Mouse (Mus musculus) kidney, adult 2 months (tissue): Measurements from ENCODE around the gene Exoc3l. TPM values are rescaled to one million over a fixed set of nuclear protein-coding genes. Genes with fewer than 3 reads are reported as not detected.

Source experiments
- DNase-seq: peaks from one replicate; pipeline ENCODE4 v3.0.0; 2021
- H3K27ac ChIP-seq: fragments of 200-500 bp; 2 replicates; pipeline ENCODE4 v1.5.1; 2012; ENCODE audit warnings: low read depth, low read length, control low read depth, inconsistent platforms; ENCODE audit not compliant: insufficient read depth
- H3K27me3 ChIP-seq: fragments of 200-500 bp; replicated peaks from 2 replicates; pipeline ENCODE4 v1.6.1; 2012; ENCODE audit warnings: mild to moderate bottlenecking, moderate library complexity, low read length, inconsistent platforms; ENCODE audit not compliant: control insufficient read depth, insufficient read depth
- H3K36me3 ChIP-seq: fragments of 200-500 bp; 2 replicates; pipeline ENCODE4 v1.6.1; 2012; ENCODE audit warnings: mild to moderate bottlenecking, moderate library complexity, low read length, inconsistent platforms; ENCODE audit not compliant: control insufficient read depth, insufficient read depth
- H3K4me1 ChIP-seq: fragments of 200-500 bp; 2 replicates; pipeline ENCODE4 v1.6.1; 2011; ENCODE audit warnings: low read length; ENCODE audit not compliant: control insufficient read depth, insufficient read depth
- H3K4me3 ChIP-seq: fragments of 200-500 bp; 2 replicates; pipeline ENCODE4 v1.5.1; 2011; ENCODE audit warnings: mild to moderate bottlenecking, low read depth, low read length, control low read depth; ENCODE audit not compliant: insufficient read depth
- CTCF ChIP-seq: fragments of 200-500 bp; conservative IDR thresholded peaks from 2 replicates; pipeline ENCODE4 v1.5.1; 2011; ENCODE audit warnings: low read depth, mild to moderate bottlenecking, control low read depth, low read length, moderate library complexity, mixed read lengths; ENCODE audit not compliant: insufficient read depth, insufficient read length
- POLR2A ChIP-seq: fragments of 200-500 bp; IDR thresholded peaks from one replicate; pipeline ENCODE4 v1.6.1; 2011; ENCODE audit warnings: low read depth, low read length, control low read depth
- WGBS: fragments of 180-500 bp; shearing (Covaris S2); methylation state at CpG from one replicate; pipeline ENCODE4 v1.1.7; 2018; 5-methylcytosine and 5-hydroxymethylcytosine counted together
- polyA plus RNA-seq: library from polyadenylated mRNA; depleted of rRNA; stranded (reverse); fragments of >200 nt; gene quantifications from 2 replicates; pipeline ENCODE4 v1.2.3, GENCODE M21; 2012

The Exoc3l gene
- polyA plus RNA-seq, 1 experiment = 11.7 TPM

DNA sequence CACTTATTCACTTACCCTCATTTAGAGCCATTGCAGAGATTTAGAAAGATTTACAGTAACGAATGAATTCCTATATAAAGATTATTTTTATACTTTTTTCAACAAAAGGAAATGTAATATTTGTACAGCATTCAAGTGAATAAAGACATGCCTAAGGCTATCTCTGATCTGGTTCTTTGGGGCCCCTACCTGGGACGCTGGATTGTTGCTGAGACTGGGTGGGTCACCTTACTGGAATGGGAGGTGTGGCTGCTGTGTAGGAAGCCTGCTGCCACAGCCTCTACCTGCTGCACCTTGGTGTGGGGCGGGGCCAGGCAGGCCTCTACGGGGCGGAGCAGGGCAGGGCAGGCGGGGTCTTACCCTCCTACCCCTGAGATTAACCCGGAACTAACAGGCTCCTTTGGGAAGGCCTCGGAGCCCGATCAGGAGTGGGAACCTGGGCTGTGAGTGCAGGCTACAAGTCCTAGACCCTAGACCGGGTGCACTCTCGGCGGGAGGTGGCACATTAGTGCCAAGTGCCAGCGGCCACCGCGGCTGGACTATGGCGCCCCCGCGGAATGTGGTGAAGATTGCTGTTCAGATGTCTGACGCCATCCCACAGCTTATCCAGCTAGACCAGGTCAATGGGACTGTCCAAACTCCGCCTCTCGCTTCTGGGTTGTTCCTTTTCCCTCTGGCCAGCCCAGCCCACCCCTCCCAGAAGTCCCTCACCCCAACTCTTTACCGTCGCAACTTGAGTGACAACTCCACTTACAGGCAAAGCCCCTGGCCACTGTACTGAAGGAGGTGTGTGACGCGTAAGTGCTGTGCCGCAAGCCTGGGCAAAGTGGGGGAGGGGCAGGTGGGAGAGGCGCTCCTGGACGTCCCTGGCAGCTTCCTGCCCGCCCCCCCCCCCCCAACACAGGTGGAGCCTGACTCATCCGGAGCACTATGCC, 9.6 kb upstream of the Exoc3l start, which contains the start of gene Elmo3:
Gene Elmo3 (plus strand): TSS at position 391 of the 935 bp plus-strand sequence.
- peak within 1 kb of the TSS; percentile 60 for H3K27ac ChIP-seq
- peak; percentile 77 for TF ChIP-seq POLR2A
- TF ChIP-seq CTCF = 0 out of 2 replicates have a peak, but pooled peaks have one; percentile 4
- H3K4me1 ChIP-seq = peaks cover 9% of the 10 kb centered on the region; the same call in 1 of the 2 replicates
- DNase-seq = peak; percentile 93
- H3K4me3 ChIP-seq = peak within 1 kb of the TSS; percentile 66
- 6% methylated on average over 27 of the region's 30 CpGs for WGBS
- H3K36me3 ChIP-seq = no peaks in the 10 kb centered on the region; the same call in 1 of the 2 replicates
- no peaks in the 10 kb centered on the region for H3K27me3 ChIP-seq

GRCm38 (mm10) chr8:105304325-105305210, 8.7 kb upstream of the Exoc3l start:
- no peak for TF ChIP-seq CTCF
- Histone ChIP-seq H3K4me1 (peaks cover 9% of the 10 kb centered on the region; the same call in 1 of the 2 replicates), H3K36me3 (no peaks in the 10 kb centered on the region; the same call in none of the 2 replicates), H3K27me3 (no peaks in the 10 kb centered on the region), H3K4me3 (no peak overlapping the region), H3K27ac (no peak overlapping the region)
- DNase-seq = no peak
- 55% methylated on average over 9 of the region's 9 CpGs for WGBS

GRCm38 (mm10) chr8:105303874-105304273, 8.0 kb upstream of the Exoc3l start:
- TF ChIP-seq POLR2A (no peak), CTCF (no peak)
- no peaks in the 10 kb centered on the region; the same call in none of the 2 replicates for H3K36me3 ChIP-seq
- no peak for DNase-seq
- H3K27ac ChIP-seq = no peak overlapping the region
- H3K4me3 ChIP-seq = no peak overlapping the region
- no peaks in the 10 kb centered on the region for H3K27me3 ChIP-seq
- H3K4me1 ChIP-seq = peaks cover 9% of the 10 kb centered on the region; the same call in 1 of the 2 replicates
- 59% methylated on average over 9 of the region's 9 CpGs for WGBS

DNA sequence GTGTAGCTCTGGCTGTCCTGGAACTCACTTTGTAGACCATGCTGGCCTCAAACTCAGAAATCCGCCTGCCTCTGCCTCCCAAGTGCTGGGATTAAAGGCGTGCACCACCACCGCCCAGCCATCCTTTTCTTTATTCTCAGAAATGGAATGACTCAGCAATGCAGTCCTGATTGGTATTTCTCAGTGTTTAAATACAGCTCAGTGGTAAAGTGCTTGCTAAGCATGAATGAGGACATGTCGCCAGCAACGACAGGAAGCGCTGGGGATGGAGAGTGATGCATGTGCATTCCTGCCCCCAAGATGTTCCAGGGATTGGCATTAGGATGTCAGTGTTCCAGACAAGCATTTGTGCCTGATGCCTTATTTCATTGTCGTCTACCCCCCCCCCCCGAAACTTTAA, 7.5 kb upstream of the Exoc3l start:
- Histone ChIP-seq H3K27me3 (no peaks in the 10 kb centered on the region), H3K4me3 (no peak overlapping the region), H3K27ac (no peak overlapping the region), H3K36me3 (no peaks in the 10 kb centered on the region; the same call in none of the 2 replicates), H3K4me1 (peaks cover 13% of the 10 kb centered on the region; the same call in 1 of the 2 replicates)
- TF ChIP-seq CTCF (no peak), POLR2A (no peak)
- WGBS = 74% methylated on average over 8 of the region's 8 CpGs
- DNase-seq = no peak

DNA sequence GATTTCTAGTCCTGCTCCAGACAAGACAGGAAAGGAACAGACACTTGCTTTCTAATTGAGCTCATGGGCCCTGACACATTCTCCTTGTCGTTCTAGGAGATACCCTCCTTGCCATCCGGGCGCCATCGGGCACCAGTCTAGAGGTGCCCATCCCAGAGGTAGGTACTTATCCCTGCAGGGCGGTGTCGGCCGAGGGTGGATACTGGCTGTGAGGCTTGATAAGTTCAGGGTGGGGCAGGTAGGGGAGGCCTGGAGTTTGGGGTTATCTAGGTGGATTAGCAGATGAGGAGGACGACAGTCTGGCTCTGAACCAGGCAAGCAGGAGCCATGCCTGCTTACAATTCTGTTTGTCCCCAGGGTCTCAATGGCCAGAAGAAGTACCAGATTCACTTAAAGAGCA, 4.1 kb upstream of the Exoc3l start:
- Histone ChIP-seq H3K36me3 (no peaks in the 10 kb centered on the region; the same call in none of the 2 replicates), H3K27ac (no peak overlapping the region), H3K27me3 (no peaks in the 10 kb centered on the region), H3K4me3 (no peak overlapping the region), H3K4me1 (peaks cover 7% of the 10 kb centered on the region; the same call in 1 of the 2 replicates)
- 95% methylated on average over 8 of the region's 8 CpGs for WGBS
- TF ChIP-seq POLR2A (no peak), CTCF (no peak)
- DNase-seq = no peak

DNA sequence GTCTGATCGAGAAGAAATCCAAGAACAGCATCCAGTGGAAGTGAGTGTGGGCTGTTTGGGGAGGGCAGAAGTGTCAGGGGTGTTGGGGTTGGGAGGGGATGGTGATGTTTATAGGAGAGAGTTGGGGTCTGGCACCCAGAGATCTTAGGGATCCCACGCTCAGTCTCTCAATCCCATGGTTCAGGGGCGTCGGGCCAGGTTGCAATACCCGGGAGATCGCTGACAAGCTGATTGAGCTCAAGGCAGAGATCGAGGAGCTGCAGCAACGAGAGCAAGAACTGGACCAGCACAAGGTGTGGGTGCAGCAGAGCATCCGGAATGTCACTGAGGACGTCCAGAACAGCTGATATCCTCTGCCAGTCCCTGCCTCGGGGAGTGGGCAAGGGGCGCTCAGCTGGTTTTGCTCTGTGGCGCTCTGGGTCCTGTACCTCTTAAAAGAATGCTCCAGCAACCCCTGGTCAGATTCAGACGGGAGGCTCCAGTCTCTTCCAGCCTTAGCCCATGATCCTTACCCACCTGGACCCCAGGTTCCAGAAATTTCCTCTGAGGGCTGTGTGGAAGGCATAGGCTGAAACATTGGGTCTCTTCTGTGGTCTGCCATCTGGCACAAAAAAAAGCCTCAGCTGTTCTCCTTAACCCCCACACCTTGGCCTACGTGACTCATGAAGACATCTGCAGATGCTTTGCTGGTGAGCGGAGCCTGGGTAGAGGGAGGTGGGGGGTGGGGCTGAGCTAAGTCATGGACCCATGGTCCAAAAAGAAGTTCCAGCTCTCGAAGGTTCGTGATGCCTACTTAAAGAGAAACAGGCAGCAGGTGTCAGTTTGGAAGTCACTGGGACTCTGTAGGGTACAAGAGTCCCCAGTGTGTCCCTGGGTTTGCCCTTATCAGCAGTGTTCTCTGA, 2.7 kb upstream of the Exoc3l start:
- 37% methylated on average over 18 of the region's 18 CpGs for WGBS
- Histone ChIP-seq H3K36me3 (no peaks in the 10 kb centered on the region; the same call in none of the 2 replicates), H3K27ac (no peak overlapping the region), H3K4me3 (peak overlapping the region; percentile 88), H3K27me3 (no peaks in the 10 kb centered on the region), H3K4me1 (peaks cover 7% of the 10 kb centered on the region; the same call in 1 of the 2 replicates)
- TF ChIP-seq CTCF (no peak), POLR2A (no peak)
- no peak for DNase-seq
